Mouse (Mus musculus) stomach, postnatal 0 days (tissue): ENCODE data around the gene P3h3. TPM values are rescaled to one million over a fixed set of nuclear protein-coding genes. Genes with fewer than 3 reads are reported as not detected.
A peak's percentile ranks its signal among the peaks of the same experiment; 100 is the strongest.

Experiments
- ATAC-seq: fragments of 200-750 bp; cut with Nextera tagmentation; 2 replicates; pipeline ENCODE4 v1.8.0; 2017; ENCODE audit not compliant: low FRiP score, low TSS enrichment
- DNase-seq: peaks from one replicate; pipeline ENCODE4 v3.0.0-alpha.2; 2016; ENCODE audit warnings: low spot score
- H3K27ac ChIP-seq: fragments of 300-500 bp; sonication (generic); replicated peaks from 2 replicates; pipeline ENCODE4 v1.5.1; 2014; ENCODE audit warnings: mild to moderate bottlenecking, control low read depth
- H3K27me3 ChIP-seq: fragments of 300-500 bp; sonication (generic); 2 replicates; pipeline ENCODE4 v1.6.1; 2014; ENCODE audit warnings: low read length; ENCODE audit not compliant: control insufficient read depth, insufficient read depth
- H3K36me3 ChIP-seq: fragments of 300-500 bp; sonication (generic); 2 replicates; pipeline ENCODE4 v1.6.1; 2014; ENCODE audit warnings: low read length, mixed read lengths; ENCODE audit not compliant: control insufficient read depth, insufficient read depth
- H3K4me1 ChIP-seq: fragments of 300-500 bp; sonication (generic); replicated peaks from 2 replicates; pipeline ENCODE4 v1.6.1; 2014; ENCODE audit warnings: antibody characterized with exemption; ENCODE audit not compliant: control insufficient read depth, insufficient read depth
- H3K4me2 ChIP-seq: fragments of 300-500 bp; sonication (generic); replicated peaks from 2 replicates; pipeline ENCODE4 v1.6.1; 2014; ENCODE audit warnings: low read depth, mild to moderate bottlenecking, control low read depth, moderate library complexity
- H3K4me3 ChIP-seq: fragments of 300-500 bp; sonication (generic); 2 replicates; pipeline ENCODE4 v1.5.1; 2014; ENCODE audit warnings: low read depth, low read length, control low read depth
- H3K9ac ChIP-seq: fragments of 300-500 bp; sonication (generic); 2 replicates; pipeline ENCODE4 v1.6.1; 2014; ENCODE audit warnings: mild to moderate bottlenecking, low read length, control low read depth, mixed read lengths
- H3K9me3 ChIP-seq: fragments of 300-500 bp; sonication (generic); 2 replicates; pipeline ENCODE4 v1.6.1; 2016; ENCODE audit warnings: low read length; ENCODE audit not compliant: control insufficient read depth
- CTCF ChIP-seq: IDR thresholded peaks from 2 replicates; pipeline ENCODE4 v1.5.1; 2016; ENCODE audit warnings: antibody characterized with exemption, low read depth, mild to moderate bottlenecking, moderate library complexity
- EP300 ChIP-seq: optimal IDR thresholded peaks from 2 replicates; pipeline ENCODE3; 2016; ENCODE audit warnings: antibody characterized with exemption
- WGBS: fragments of 180-500 bp; shearing (Covaris S2); extraction: QIAGEN DNeasy Blood & Tissue Kit; methylation state at CpG from one replicate; pipeline ENCODE4 v1.1.7; 2014; 5-methylcytosine and 5-hydroxymethylcytosine counted together
- polyA plus RNA-seq: library from polyadenylated mRNA; unstranded; fragments of >200 nt; fragmentation: Nextera tagmentation; extraction: Ambion mirVana; gene quantifications from 2 replicates; pipeline ENCODE4 v1.2.1, GENCODE M21; 2015

P3h3 gene
- polyA plus RNA-seq, 1 experiment from 2014 or later, result 9.7 TPM

GRCm38 (mm10) chr6:124840241-124841167 lies 17.0 kb downstream of the P3h3 start, which contains the start of gene Gnb3:
Gene Gnb3, minus strand, starts transcription at chr6:124840275.
- no peak for TF ChIP-seq CTCF
- no peak for TF ChIP-seq EP300
- 30% methylated on average over 15 of the region's 15 CpGs for WGBS

GRCm38 (mm10) chr6:124839805-124840204 lies 17.7 kb downstream of the P3h3 start:
- no peak for TF ChIP-seq EP300
- H3K4me1 ChIP-seq, result 0 out of 2 replicates have a peak, but pooled peaks cover 4% of the 10 kb centered on the region
- no peaks in the 10 kb centered on the region for H3K27me3 ChIP-seq
- WGBS, result 14% methylated on average over 7 of the region's 8 CpGs
- no peaks in the 10 kb centered on the region for H3K9me3 ChIP-seq
- H3K4me3 ChIP-seq, result no peak overlapping the region
- ATAC-seq (0 out of 2 replicates have a peak, but pooled peaks have one; percentile 5), DNase-seq (no peak)
- peak overlapping the region; percentile 18; the same call in 1 of the 2 replicates for H3K9ac ChIP-seq
- no peak overlapping the region for H3K4me2 ChIP-seq
- peaks cover 2% of the 10 kb centered on the region; the same call in 1 of the 2 replicates for H3K36me3 ChIP-seq
- H3K27ac ChIP-seq, result no peak overlapping the region

More at GRCm38 (mm10) chr6:124840241-124841167, 17.0 kb downstream of the P3h3 start, which contains the start of gene Gnb3:
- H3K27ac ChIP-seq, result no peak within 1 kb of the TSS
- H3K27me3 ChIP-seq, result no peaks in the 10 kb centered on the region
- peaks cover 2% of the 10 kb centered on the region; the same call in 1 of the 2 replicates for H3K36me3 ChIP-seq
- 0 out of 2 replicates have a peak, but pooled peaks cover 4% of the 10 kb centered on the region for H3K4me1 ChIP-seq
- DNase-seq (no peak), ATAC-seq (no peak)
- H3K4me2 ChIP-seq, result no peak within 1 kb of the TSS
- H3K9ac ChIP-seq, result peak within 1 kb of the TSS; percentile 18; the same call in 1 of the 2 replicates
- no peaks in the 10 kb centered on the region for H3K9me3 ChIP-seq
- no peak within 1 kb of the TSS for H3K4me3 ChIP-seq

GRCm38 (mm10) chr6:124836411-124836810 lies 21.1 kb downstream of the P3h3 start:
- ATAC-seq (peak; percentile 57), DNase-seq (no peak)
- no peak for TF ChIP-seq EP300
- peak; percentile 52 for TF ChIP-seq CTCF
- no peak overlapping the region for H3K4me3 ChIP-seq
- H3K36me3 ChIP-seq, result no peaks in the 10 kb centered on the region
- peak overlapping the region; percentile 4; the same call in 1 of the 2 replicates for H3K27ac ChIP-seq
- H3K9me3 ChIP-seq, result no peaks in the 10 kb centered on the region
- no peak overlapping the region for H3K4me2 ChIP-seq
- no peaks in the 10 kb centered on the region for H3K27me3 ChIP-seq
- H3K4me1 ChIP-seq, result 0 out of 2 replicates have a peak, but pooled peaks cover 4% of the 10 kb centered on the region
- no peak overlapping the region for H3K9ac ChIP-seq
- WGBS, result 56% methylated on average over 7 of the region's 7 CpGs

- ATAC-seq, result no peak
- H3K9me3 ChIP-seq, result no peaks in the 10 kb centered on the region
- peak overlapping the region; percentile 40; the same call in 1 of the 2 replicates for H3K27ac ChIP-seq
- no peak for TF ChIP-seq CTCF
- TF ChIP-seq EP300, result no peak
- H3K4me2 ChIP-seq, result no peak overlapping the region
- no peaks in the 10 kb centered on the region for H3K36me3 ChIP-seq
- 0 out of 2 replicates have a peak, but pooled peaks cover 6% of the 10 kb centered on the region for H3K4me1 ChIP-seq
- 0 out of 2 replicates have a peak overlapping the region, but pooled peaks have one; percentile 23 for H3K9ac ChIP-seq
- H3K4me3 ChIP-seq, result no peak overlapping the region
- H3K27me3 ChIP-seq, result no peaks in the 10 kb centered on the region
- WGBS, result 72% methylated on average over 10 of the region's 10 CpGs
- DNase-seq, result no peak
These were observed 22.0 kb downstream of the P3h3 start for GRCm38 (mm10) chr6:124835531-124835930.

- peak; percentile 50 for DNase-seq
- Histone ChIP-seq H3K9ac (no peak overlapping the region; the same call in 1 of the 2 replicates), H3K9me3 (no peaks in the 10 kb centered on the region), H3K36me3 (no peaks in the 10 kb centered on the region), H3K27me3 (no peaks in the 10 kb centered on the region), H3K4me2 (no peak overlapping the region), H3K27ac (peak overlapping the region; percentile 73), H3K4me1 (0 out of 2 replicates have a peak, but pooled peaks cover 2% of the 10 kb centered on the region), H3K4me3 (no peak overlapping the region)
- no peak for ATAC-seq
- TF ChIP-seq EP300, result no peak
- no peak for TF ChIP-seq CTCF
- 64% methylated on average over 6 of the region's 6 CpGs for WGBS
These were observed 23.0 kb downstream of the P3h3 start for GRCm38 (mm10) chr6:124834512-124835081.
